Mouse (Mus musculus): ENCODE measurements around the gene Pus7l. TPM values are rescaled to one million over a fixed set of nuclear protein-coding genes. Genes with fewer than 3 reads are reported as not detected.

Gene Pus7l
- polyA plus RNA-seq, 1 experiment from 2014 or later = 11.9 TPM

GRCm38 (mm10) chr15:94524956-94525355 lies 18.4 kb downstream of the Pus7l start:
- 87% methylated on average over 12 of the region's 12 CpGs for WGBS
- Histone ChIP-seq H3K27ac (ENCODE audit: low read depth, low read length) (no peak overlapping the region), H3K4me1 (ENCODE audit: control insufficient read depth, insufficient read depth, low read length) (no peaks in the 10 kb centered on the region), H3K36me3 (ENCODE audit: control insufficient read depth, insufficient read depth, low read length) (no peaks in the 10 kb centered on the region), H3K4me3 (ENCODE audit: low read depth, low read length) (no peak overlapping the region), H3K27me3 (ENCODE audit: control insufficient read depth, insufficient read depth, low read length) (no peaks in the 10 kb centered on the region), H3K9ac (ENCODE audit: low read length) (no peak overlapping the region), H3K9me3 (ENCODE audit: control insufficient read depth, low read length) (no peaks in the 10 kb centered on the region), H3K4me2 (ENCODE audit: low read depth) (no peak overlapping the region)
- no peak for DNase-seq (ENCODE audit: low spot score)
- ATAC-seq (ENCODE audit: insufficient read depth, low FRiP score, low TSS enrichment) = no peak

DNA sequence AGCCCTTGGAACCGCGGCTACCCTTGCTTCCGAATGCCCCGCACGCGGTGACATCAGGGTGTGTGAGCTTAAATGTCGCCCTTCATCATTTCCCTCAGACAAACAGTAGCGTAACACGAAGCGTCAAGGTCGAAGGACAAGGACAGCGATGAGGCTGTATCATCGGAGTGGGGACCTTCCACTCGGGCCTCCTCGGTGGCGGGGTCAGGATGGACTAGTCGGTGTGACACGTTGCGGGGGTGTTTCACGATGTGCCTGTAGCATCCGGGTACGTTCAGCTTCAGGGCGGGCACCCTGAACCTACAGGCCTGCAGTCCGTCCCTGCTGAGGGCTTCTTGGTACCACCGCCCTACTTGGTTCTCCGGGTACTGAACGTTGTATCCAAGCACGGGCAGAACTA lies 20.1 kb downstream of the Pus7l start:
- Histone ChIP-seq H3K4me1 (ENCODE audit: control insufficient read depth, insufficient read depth, low read length) (no peaks in the 10 kb centered on the region), H3K27ac (ENCODE audit: low read depth, low read length) (no peak overlapping the region), H3K36me3 (ENCODE audit: control insufficient read depth, insufficient read depth, low read length) (no peaks in the 10 kb centered on the region), H3K9me3 (ENCODE audit: control insufficient read depth, low read length) (no peaks in the 10 kb centered on the region), H3K27me3 (ENCODE audit: control insufficient read depth, insufficient read depth, low read length) (no peaks in the 10 kb centered on the region), H3K9ac (ENCODE audit: low read length) (no peak overlapping the region), H3K4me3 (ENCODE audit: low read depth, low read length) (no peak overlapping the region), H3K4me2 (ENCODE audit: low read depth) (no peak overlapping the region)
- ATAC-seq (ENCODE audit: insufficient read depth, low FRiP score, low TSS enrichment) = no peak
- DNase-seq (ENCODE audit: low spot score) = no peak
- WGBS = 89% methylated on average over 28 of the region's 28 CpGs

GRCm38 (mm10) chr15:94520959-94521358 lies 22.4 kb downstream of the Pus7l start:
- H3K4me2 ChIP-seq (ENCODE audit: low read depth) = no peak overlapping the region
- 82% methylated on average over 5 of the region's 5 CpGs for WGBS
- no peak for ATAC-seq (ENCODE audit: insufficient read depth, low FRiP score, low TSS enrichment)
- H3K36me3 ChIP-seq (ENCODE audit: control insufficient read depth, insufficient read depth, low read length) = no peaks in the 10 kb centered on the region
- no peak for DNase-seq (ENCODE audit: low spot score)
- no peak overlapping the region for H3K27ac ChIP-seq (ENCODE audit: low read depth, low read length)
- H3K9me3 ChIP-seq (ENCODE audit: control insufficient read depth, low read length) = no peaks in the 10 kb centered on the region
- no peaks in the 10 kb centered on the region for H3K27me3 ChIP-seq (ENCODE audit: control insufficient read depth, insufficient read depth, low read length)
- no peak overlapping the region for H3K4me3 ChIP-seq (ENCODE audit: low read depth, low read length)
- H3K4me1 ChIP-seq (ENCODE audit: control insufficient read depth, insufficient read depth, low read length) = no peaks in the 10 kb centered on the region
- H3K9ac ChIP-seq (ENCODE audit: low read length) = no peak overlapping the region

GRCm38 (mm10) chr15:94520205-94520900 lies 23.0 kb downstream of the Pus7l start:
- no peaks in the 10 kb centered on the region for H3K36me3 ChIP-seq (ENCODE audit: control insufficient read depth, insufficient read depth, low read length)
- 51% methylated on average over 9 of the region's 9 CpGs for WGBS
- DNase-seq (ENCODE audit: low spot score) = peak; percentile 39

GRCm38 (mm10) chr15:94517913-94518491 lies 25.3 kb downstream of the Pus7l start:
- H3K4me3 ChIP-seq (ENCODE audit: low read depth, low read length) = no peak overlapping the region
- no peak overlapping the region for H3K4me2 ChIP-seq (ENCODE audit: low read depth)
- no peaks in the 10 kb centered on the region for H3K36me3 ChIP-seq (ENCODE audit: control insufficient read depth, insufficient read depth, low read length)
- H3K27me3 ChIP-seq (ENCODE audit: control insufficient read depth, insufficient read depth, low read length) = no peaks in the 10 kb centered on the region
- DNase-seq (ENCODE audit: low spot score) (no peak), ATAC-seq (ENCODE audit: insufficient read depth, low FRiP score, low TSS enrichment) (no peak)
- H3K9ac ChIP-seq (ENCODE audit: low read length) = no peak overlapping the region
- H3K27ac ChIP-seq (ENCODE audit: low read depth, low read length) = no peak overlapping the region
- H3K9me3 ChIP-seq (ENCODE audit: control insufficient read depth, low read length) = no peaks in the 10 kb centered on the region
- H3K4me1 ChIP-seq (ENCODE audit: control insufficient read depth, insufficient read depth, low read length) = no peaks in the 10 kb centered on the region
- WGBS = 79% methylated on average over 16 of the region's 16 CpGs

More at GRCm38 (mm10) chr15:94520205-94520900, 23.0 kb downstream of the Pus7l start:
- H3K4me1 ChIP-seq (ENCODE audit: control insufficient read depth, insufficient read depth, low read length) = no peaks in the 10 kb centered on the region
- no peaks in the 10 kb centered on the region for H3K9me3 ChIP-seq (ENCODE audit: control insufficient read depth, low read length)
- H3K27ac ChIP-seq (ENCODE audit: low read depth, low read length) = no peak overlapping the region
- H3K4me2 ChIP-seq (ENCODE audit: low read depth) = no peak overlapping the region
- ATAC-seq (ENCODE audit: insufficient read depth, low FRiP score, low TSS enrichment) = peak; percentile 38
- H3K4me3 ChIP-seq (ENCODE audit: low read depth, low read length) = no peak overlapping the region
- H3K27me3 ChIP-seq (ENCODE audit: control insufficient read depth, insufficient read depth, low read length) = no peaks in the 10 kb centered on the region
- H3K9ac ChIP-seq (ENCODE audit: low read length) = no peak overlapping the region

GRCm38 (mm10) chr15:94503451-94504215 lies 39.7 kb downstream of the Pus7l start:
- no peak for DNase-seq (ENCODE audit: low spot score)
- Histone ChIP-seq H3K27ac (ENCODE audit: low read depth, low read length) (no peak overlapping the region), H3K4me3 (ENCODE audit: low read depth, low read length) (no peak overlapping the region), H3K36me3 (ENCODE audit: control insufficient read depth, insufficient read depth, low read length) (no peaks in the 10 kb centered on the region), H3K27me3 (ENCODE audit: control insufficient read depth, insufficient read depth, low read length) (no peaks in the 10 kb centered on the region), H3K9me3 (ENCODE audit: control insufficient read depth, low read length) (no peaks in the 10 kb centered on the region), H3K4me2 (ENCODE audit: low read depth) (no peak overlapping the region), H3K9ac (ENCODE audit: low read length) (no peak overlapping the region), H3K4me1 (ENCODE audit: control insufficient read depth, insufficient read depth, low read length) (no peaks in the 10 kb centered on the region)
- no peak for ATAC-seq (ENCODE audit: insufficient read depth, low FRiP score, low TSS enrichment)
- WGBS = 84% methylated on average over 12 of the region's 12 CpGs

DNA sequence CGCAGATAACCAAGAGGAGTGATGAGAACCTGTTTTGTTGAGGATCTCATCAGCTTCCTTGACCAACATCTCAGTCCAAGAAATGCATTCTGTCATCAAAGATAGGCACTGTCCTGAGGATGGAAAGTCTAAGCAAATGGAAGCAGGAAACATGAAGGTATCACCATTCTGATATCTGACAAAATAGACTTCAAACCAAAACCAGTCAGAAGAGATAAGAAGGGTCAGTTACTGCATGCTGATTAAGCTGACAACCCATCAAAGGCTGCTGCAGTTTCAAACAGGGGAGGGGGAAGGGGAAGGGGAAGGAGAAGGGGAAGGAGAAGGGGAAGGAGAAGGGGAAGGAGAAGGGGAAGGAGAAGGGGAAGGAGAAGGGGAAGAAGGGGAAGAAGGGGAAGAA lies 44.1 kb downstream of the Pus7l start:
- H3K27ac ChIP-seq (ENCODE audit: low read depth, low read length) = no peak overlapping the region
- H3K4me1 ChIP-seq (ENCODE audit: control insufficient read depth, insufficient read depth, low read length) = no peaks in the 10 kb centered on the region
- H3K27me3 ChIP-seq (ENCODE audit: control insufficient read depth, insufficient read depth, low read length) = no peaks in the 10 kb centered on the region
- H3K9ac ChIP-seq (ENCODE audit: low read length) = no peak overlapping the region
- no peaks in the 10 kb centered on the region for H3K36me3 ChIP-seq (ENCODE audit: control insufficient read depth, insufficient read depth, low read length)
- no peak overlapping the region for H3K4me2 ChIP-seq (ENCODE audit: low read depth)
- H3K4me3 ChIP-seq (ENCODE audit: low read depth, low read length) = no peak overlapping the region
- DNase-seq (ENCODE audit: low spot score) (no peak), ATAC-seq (ENCODE audit: insufficient read depth, low FRiP score, low TSS enrichment) (no peak)
- H3K9me3 ChIP-seq (ENCODE audit: control insufficient read depth, low read length) = no peaks in the 10 kb centered on the region
- 76% methylated on average over 1 of the region's 1 CpGs for WGBS

GRCm38 (mm10) chr15:94495936-94496335 lies 47.4 kb downstream of the Pus7l start:
- no peaks in the 10 kb centered on the region for H3K27me3 ChIP-seq (ENCODE audit: control insufficient read depth, insufficient read depth, low read length)
- no peak overlapping the region for H3K9ac ChIP-seq (ENCODE audit: low read length)
- DNase-seq (ENCODE audit: low spot score) (no peak), ATAC-seq (ENCODE audit: insufficient read depth, low FRiP score, low TSS enrichment) (no peak)
- no peak overlapping the region for H3K4me2 ChIP-seq (ENCODE audit: low read depth)
- no peak overlapping the region for H3K27ac ChIP-seq (ENCODE audit: low read depth, low read length)
- no peaks in the 10 kb centered on the region for H3K36me3 ChIP-seq (ENCODE audit: control insufficient read depth, insufficient read depth, low read length)
- H3K9me3 ChIP-seq (ENCODE audit: control insufficient read depth, low read length) = 0 out of 2 replicates have a peak, but pooled peaks cover 2% of the 10 kb centered on the region
- WGBS = 72% methylated on average over 10 of the region's 10 CpGs
- no peak overlapping the region for H3K4me3 ChIP-seq (ENCODE audit: low read depth, low read length)
- H3K4me1 ChIP-seq (ENCODE audit: control insufficient read depth, insufficient read depth, low read length) = no peaks in the 10 kb centered on the region

All from neural tube, embryonic 11.5 days (tissue).